Mouse (Mus musculus) CH12.LX (cell line): ENCODE results near the gene Zfp618.

Experiments used
- CHD1 ChIP-seq: IDR thresholded peaks from 2 replicates; pipeline ENCODE4 v1.6.1; 2012; ENCODE audit warnings: low read depth, low read length, improper control_type of control experiment, inconsistent platforms
- CTCF ChIP-seq, 2 experiments: IDR thresholded peaks in 1 of 2; conservative IDR thresholded peaks in 1 of 2; 2 replicates each; pipeline ENCODE4 v1.5.1; 2011 to 2012; ENCODE audit warnings: low read depth in 2 of 2, low read length in 2 of 2, improper control_type of control experiment in 1 of 2, inconsistent platforms in 1 of 2, mild to moderate bottlenecking in 1 of 2, moderate library complexity in 1 of 2
- ELF1 ChIP-seq: IDR thresholded peaks from 2 replicates; pipeline ENCODE4 v1.6.1; 2014; ENCODE audit warnings: low read depth, mild to moderate bottlenecking, inconsistent platforms, low read length, improper control_type of control experiment
- JUND ChIP-seq: conservative IDR thresholded peaks from 2 replicates; pipeline ENCODE4 v1.6.1; 2011; ENCODE audit warnings: low read depth, low read length, improper control_type of control experiment
- MAZ ChIP-seq: IDR thresholded peaks from 2 replicates; pipeline ENCODE4 v1.6.1; 2012; ENCODE audit warnings: low read depth, mild to moderate bottlenecking, inconsistent platforms, low read length, improper control_type of control experiment, moderate library complexity
- POLR2A ChIP-seq: IDR thresholded peaks from 2 replicates; pipeline ENCODE4 v1.6.1; 2011; ENCODE audit warnings: low read depth, mild to moderate bottlenecking, improper control_type of control experiment, low read length
- RCOR1 ChIP-seq: conservative IDR thresholded peaks from 2 replicates; pipeline ENCODE4 v1.6.1; 2012; ENCODE audit warnings: low read depth, mild to moderate bottlenecking, inconsistent platforms, low read length, improper control_type of control experiment
- TBP ChIP-seq: conservative IDR thresholded peaks from 2 replicates; pipeline ENCODE4 v1.6.1; 2011; ENCODE audit warnings: low read depth, low read length, improper control_type of control experiment
- USF1 ChIP-seq: IDR thresholded peaks from 2 replicates; pipeline ENCODE4 v1.6.1; 2014; ENCODE audit warnings: low read depth, mild to moderate bottlenecking, inconsistent platforms, low read length, improper control_type of control experiment
- ZC3H11A ChIP-seq: IDR thresholded peaks from 2 replicates; pipeline ENCODE4 v1.6.1; 2012; ENCODE audit warnings: low read depth, mild to moderate bottlenecking, inconsistent platforms, low read length, improper control_type of control experiment
- ZMIZ1 ChIP-seq: IDR thresholded peaks from 2 replicates; pipeline ENCODE4 v1.6.1; 2012; ENCODE audit warnings: low read depth, mild to moderate bottlenecking, inconsistent platforms, low read length, improper control_type of control experiment

DNA sequence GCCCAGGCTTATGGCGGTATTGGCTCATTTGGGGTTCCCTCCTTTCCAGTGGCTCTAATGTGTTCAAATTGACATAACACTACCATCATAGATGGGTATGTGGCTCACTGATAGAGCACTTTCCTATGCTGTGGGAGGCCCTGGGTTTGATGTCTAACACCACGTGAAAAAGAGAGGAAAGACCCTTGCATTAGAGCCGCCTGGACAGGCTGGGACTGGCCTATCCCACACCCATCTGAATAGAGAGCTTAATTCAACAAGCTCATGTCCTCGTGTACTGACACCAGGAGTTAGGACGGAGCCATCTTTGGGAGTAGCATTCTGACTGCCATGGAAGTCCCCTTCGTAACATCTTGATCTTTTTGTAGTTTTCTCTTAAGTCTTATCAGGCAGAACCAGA lies 32.2 kb downstream of the Zfp618 start:
- TF ChIP-seq ZC3H11A, result no peak
- TF ChIP-seq JUND, result no peak
- TF ChIP-seq USF1, result no peak
- no peak for TF ChIP-seq TBP
- no peak for TF ChIP-seq ZMIZ1
- no peak for TF ChIP-seq CTCF (conservative IDR thresholded peaks at IDR 0.05 in 1 of 2, IDR thresholded peaks at IDR 0.05 in 1 of 2; ENCODE audit: low read depth in 2 of 2, low read length in 2 of 2)
- no peak for TF ChIP-seq MAZ
- TF ChIP-seq POLR2A, result no peak
- TF ChIP-seq CHD1, result no peak
- no peak for TF ChIP-seq RCOR1
- no peak for TF ChIP-seq ELF1
